Mouse (Mus musculus): ENCODE measurements around the gene Znfx1.
"Not testable (repeated sequence)": the region's sequence is repeated elsewhere in the genome, so short reads cannot be mapped to it uniquely, and the experiment has no call there.

Znfx1 gene

DNA sequence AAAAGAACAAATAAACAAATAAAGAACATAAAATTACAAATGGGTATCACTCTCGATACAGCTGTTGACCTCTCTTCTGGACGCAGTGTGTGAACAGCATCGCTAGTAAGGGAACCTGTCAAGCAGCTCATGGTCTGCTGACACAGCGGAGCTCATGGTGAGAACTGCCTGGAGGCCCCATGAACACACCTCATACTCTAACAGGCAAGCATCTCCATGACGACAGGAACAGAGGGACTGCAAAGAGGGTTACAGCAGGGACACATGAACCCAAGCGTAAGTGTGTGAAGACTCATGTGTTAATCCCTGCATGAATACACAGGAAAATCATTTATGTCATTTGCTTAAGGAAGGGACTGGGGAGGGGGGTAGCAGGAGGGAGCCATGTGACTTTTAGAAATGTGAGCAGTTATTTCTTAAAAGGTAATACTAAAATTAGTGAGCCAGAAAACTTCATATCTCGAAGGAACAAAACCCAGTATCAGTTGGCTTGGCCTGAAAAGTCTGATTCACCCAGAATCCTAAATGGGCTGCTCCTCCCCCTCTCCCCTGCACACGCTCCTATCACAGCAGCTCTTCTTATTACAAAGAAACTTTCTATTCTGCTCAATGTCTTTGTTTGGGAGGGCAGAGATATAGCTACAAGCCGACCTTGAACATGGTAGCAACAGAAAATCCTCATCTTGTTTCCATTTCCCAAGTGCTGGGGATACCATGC is 9.5 kb downstream of the Znfx1 start:
- no peak for DNase-seq (ENCODE audit: low read depth, low spot score)

DNA sequence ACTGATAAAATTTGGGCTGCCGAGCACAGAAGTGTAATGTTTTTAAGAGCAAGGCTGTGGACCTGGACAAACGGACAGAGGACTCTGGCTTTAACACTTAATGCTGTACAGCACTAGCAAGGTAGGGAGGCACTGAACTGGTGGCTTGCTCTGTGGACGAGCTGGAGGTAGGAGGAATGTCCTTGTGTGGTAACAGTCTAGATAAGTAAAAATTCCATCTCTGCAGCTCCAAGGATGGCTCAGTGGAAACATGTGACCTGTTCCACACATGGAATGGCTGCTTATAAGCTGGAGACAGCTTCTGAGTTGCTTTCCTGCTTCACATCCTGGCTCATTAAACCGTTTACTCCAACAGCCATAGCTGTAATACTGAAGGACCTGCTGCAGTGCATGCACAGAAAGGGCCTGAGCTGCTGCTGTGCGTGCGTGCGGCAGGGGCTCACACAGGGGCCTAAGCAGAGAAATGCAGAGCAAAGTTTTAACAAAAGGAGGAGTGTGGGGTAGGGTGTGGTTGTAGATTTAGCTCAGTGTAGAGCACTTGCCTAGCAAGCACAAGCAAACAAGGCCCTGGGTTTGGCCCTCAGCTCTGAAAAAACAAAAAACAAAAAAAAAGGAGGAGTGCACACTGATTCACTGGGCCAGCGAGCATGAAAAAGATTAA is 14.0 kb downstream of the Znfx1 start:
- no peak for DNase-seq (ENCODE audit: low read depth, low spot score)

GRCm38 (mm10) chr2:167048223-167048622 is 14.6 kb downstream of the Znfx1 start:
- DNase-seq (ENCODE audit: low read depth, low spot score), result no peak

- peak; percentile 78 for DNase-seq (ENCODE audit: low read depth, low spot score)
Observed at GRCm38 (mm10) chr2:167043400-167044121, 19.3 kb downstream of the Znfx1 start.

DNA sequence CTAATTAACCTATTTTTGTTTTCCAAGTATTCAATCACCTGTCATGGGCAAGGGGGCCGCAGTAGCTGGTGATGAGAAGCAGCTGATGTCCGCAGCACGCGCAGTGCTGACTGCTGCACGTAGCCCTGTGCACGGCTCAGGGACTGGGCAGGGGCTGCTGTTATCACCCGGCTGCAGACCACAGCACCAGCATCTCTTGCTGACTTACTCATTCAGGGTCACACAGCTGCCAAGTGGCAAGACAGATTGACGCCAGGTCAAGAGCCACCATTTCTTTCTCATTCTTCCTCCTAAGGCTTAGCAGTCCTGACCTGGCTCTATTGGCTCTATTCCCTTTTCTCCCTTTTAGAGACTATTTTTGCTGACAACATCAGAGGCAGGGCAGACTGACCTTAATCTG is 23.4 kb downstream of the Znfx1 start:
- DNase-seq (ENCODE audit: low read depth, low spot score), result no peak

DNA sequence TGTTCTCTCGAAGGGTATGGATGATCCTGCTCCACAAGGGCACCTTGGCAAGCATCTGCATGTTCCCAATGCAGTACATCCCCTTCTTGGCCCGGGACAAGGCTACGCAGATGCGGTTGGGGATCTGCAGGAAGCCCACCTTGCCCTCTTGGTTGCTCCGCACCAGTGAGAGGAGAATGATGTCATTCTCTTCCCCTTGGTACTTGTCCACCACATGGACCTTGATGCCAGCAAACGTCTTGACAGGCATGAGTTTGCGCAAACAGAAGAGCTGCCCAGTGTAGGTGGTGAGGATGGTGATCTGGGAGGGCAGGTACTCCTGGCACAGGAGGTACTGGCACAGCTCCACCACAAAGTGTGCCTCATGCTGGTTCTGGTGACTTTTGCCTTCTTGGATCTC is 24.1 kb downstream of the Znfx1 start:
- no peak for DNase-seq (ENCODE audit: low read depth, low spot score)

DNA sequence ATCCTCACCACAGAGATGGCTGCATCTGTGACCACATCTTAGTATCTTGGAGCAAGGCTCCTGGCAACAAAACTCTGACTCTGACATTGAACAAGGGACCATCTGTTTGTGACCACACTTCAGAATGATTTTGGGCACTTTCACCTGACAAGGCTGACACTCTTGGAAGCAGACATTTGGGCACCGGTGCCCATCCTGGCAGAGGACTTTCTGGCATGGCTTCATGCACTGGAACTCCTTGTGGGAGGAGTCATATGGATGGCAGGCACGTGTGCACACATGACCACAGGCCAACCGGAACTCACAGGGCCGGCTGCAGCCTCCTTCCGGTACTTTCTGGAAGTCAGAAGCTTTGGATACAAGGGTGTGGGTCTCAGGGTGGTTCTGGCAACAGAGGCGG is 24.5 kb downstream of the Znfx1 start:
- no peak for DNase-seq (ENCODE audit: low read depth, low spot score)

DNA sequence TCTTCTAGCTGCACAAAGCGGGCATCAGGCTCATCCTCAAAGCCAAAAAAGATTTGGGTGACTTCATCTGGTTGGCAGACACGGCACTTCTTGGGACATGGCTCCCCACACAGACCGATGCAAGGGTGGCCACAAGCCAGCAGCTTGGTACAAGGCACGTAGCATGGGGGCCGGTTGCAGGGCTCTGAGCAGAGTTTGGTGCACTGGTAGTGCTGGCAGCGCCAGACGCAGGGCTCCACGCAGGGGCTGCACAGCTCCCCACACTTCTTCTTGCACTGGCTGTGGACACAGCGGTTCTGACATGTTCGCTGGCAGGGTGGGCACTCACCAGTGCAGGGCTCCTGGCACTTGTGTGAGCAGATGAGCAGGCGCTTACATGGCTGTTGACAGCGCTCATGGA is 25.1 kb downstream of the Znfx1 start:
- no peak for DNase-seq (ENCODE audit: low read depth, low spot score)

DNA sequence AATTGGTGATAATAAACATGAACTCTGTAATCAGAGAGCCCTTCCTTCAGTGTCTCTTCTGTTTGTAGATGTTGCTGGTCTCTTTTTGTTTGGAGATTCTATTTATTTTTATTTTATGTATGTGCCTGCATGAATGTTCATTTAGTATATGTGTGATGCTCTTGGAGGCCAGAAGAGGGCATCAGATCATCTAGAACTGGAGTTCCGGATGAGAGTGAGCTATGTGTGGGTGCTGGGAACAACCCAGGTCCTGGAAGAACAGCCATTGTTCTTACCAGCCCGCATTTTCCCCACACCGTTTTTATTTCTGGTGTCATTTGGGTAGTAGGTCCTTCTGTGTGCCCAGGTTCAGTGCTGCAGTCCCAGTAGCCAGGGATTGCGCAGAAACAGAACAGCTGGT is 32.3 kb downstream of the Znfx1 start:
- DNase-seq (ENCODE audit: low read depth, low spot score), result no peak

DNA sequence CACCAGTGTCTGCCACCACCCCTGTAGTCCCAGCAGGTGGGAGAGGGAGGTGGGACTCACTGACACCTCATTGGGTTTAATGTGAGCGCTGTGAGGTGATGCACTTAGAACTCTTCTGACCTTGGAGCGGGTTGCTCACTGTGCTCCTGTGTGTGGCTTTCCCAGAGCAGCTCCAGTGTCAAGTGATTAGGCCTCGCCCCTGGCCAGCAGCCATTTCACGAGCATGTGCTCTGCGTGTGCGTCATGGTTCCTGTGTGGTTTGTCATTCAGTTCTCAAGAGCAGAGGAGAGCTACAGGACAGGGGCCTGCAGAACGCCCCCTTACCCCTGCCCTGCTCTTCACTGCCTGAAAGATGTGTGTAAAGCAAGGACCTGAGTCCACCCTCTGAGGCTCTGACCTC is 34.3 kb downstream of the Znfx1 start:
- DNase-seq (ENCODE audit: low read depth, low spot score), result no peak

DNA sequence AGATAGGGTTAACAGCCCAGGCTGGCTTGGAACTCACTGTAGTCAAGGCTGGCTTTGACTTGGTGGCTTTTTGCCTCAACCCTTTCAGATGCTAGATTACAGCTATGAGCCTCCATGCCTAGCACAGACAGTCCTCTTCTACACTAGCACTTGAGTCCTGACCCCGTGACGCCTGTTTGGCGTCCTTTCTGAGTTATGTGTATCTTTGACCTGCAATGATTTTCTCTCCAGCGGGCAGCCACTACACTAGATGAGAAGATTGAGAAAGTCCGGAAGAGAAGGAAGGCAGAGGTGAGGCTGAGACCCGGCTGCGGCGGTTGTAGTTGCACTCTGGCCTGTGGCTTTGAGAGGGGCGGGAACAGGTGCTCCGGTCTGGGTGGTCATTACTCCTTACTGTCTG is 43.4 kb downstream of the Znfx1 start:
- DNase-seq (ENCODE audit: low read depth, low spot score), result no peak

- DNase-seq (ENCODE audit: low read depth, low spot score), result no peak
Observed at GRCm38 (mm10) chr2:167015382-167015718, 47.5 kb downstream of the Znfx1 start.

GRCm38 (mm10) chr2:167014702-167015381 is 48.0 kb downstream of the Znfx1 start, which contains the start of gene Ddx27:
Ddx27 (plus strand) TSS chr2:167015193.
- peak; percentile 79 for DNase-seq (ENCODE audit: low read depth, low spot score)

- DNase-seq (ENCODE audit: low read depth, low spot score), result no peak
Observed at GRCm38 (mm10) chr2:167010546-167010945, 52.3 kb downstream of the Znfx1 start.

DNA sequence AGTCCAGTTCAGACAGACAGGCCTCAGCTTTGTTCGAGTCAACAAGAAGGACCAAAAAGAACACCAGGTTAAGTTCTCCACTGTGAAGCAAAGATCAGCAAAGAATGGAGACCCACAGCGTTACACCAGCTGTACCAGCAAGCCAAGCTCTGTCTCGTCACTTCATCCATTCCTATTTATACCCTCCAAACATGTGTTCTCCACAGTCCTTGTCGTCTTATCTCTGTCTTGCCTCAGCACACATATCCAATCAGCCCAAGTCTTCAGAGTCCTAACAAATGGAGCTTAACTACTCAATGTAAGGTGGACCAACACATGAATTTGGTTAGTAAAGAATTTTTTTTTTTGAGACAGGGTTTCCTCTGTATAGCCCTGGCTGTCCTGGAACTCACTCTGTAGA is 53.3 kb downstream of the Znfx1 start:
- no peak for DNase-seq (ENCODE audit: low read depth, low spot score)

GRCm38 (mm10) chr2:167007565-167007964 is 55.2 kb downstream of the Znfx1 start:
- DNase-seq (ENCODE audit: low read depth, low spot score), result not testable (repeated sequence)

DNA sequence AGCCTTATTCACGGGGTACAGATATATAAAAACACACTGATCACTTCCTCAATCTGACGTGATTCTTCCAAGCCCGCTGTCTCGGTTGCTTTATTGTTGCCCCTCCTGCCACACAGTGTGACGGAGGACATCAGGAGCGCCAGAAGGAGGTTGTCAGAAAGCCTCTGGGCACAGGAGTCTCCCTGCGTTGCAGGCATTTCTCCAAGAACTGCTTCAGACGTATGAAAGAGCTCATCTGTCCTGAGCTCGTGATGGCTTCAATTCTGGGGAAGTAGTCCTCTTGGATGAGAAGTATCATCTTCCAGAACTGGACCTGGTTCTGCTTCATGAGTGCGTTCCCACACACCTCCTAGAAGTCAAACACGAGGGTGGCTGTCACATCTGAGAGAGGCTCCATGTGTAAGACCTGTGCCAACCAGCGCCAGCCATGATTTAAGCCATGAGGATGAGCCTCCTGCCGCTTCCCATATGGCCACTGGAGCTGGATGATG is 55.8 kb downstream of the Znfx1 start:
- no peak for DNase-seq (ENCODE audit: low read depth, low spot score)

- no peak for DNase-seq (ENCODE audit: low read depth, low spot score)
Observed at GRCm38 (mm10) chr2:167006355-167006754, 56.5 kb downstream of the Znfx1 start.

DNA sequence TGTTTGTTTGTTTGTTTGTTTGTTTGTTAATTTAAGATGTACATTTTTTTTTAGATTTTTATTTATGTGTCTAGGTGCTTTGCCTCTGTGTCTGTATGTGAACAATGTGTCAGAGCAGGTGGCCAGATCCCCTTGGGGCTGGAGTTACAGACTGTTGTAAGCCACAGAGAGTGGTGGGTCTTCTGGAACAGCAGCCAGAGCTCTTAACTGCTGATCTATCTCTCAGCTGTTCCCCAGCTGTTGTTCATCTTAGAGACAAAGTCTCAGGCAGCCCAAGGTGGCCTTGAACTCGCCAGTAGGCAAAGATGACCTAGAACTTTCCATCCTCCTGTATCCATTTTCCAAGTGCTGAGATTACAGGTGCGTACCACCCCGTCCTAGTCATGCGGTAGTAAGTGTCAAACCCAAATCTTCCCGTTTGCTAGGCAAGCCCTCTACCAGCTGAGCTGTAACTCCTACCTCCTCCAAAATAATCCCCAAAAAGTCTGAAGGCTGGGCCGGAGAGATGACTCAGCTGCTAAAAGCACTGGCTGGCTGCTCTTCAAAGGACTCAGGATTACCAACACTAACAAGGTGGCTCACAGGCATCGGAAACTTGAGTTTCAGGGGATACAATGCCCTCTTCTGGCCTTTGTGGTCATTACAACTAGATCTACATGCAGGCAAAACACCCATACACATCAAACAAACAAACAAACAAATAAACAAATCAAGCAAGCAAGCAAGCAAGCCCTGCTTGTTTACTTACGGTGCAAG is 58.5 kb downstream of the Znfx1 start:
- peak; percentile 59 for DNase-seq (ENCODE audit: low read depth, low spot score)

GRCm38 (mm10) chr2:167001486-167001885 is 61.3 kb downstream of the Znfx1 start:
- DNase-seq (ENCODE audit: low read depth, low spot score), result no peak

DNA sequence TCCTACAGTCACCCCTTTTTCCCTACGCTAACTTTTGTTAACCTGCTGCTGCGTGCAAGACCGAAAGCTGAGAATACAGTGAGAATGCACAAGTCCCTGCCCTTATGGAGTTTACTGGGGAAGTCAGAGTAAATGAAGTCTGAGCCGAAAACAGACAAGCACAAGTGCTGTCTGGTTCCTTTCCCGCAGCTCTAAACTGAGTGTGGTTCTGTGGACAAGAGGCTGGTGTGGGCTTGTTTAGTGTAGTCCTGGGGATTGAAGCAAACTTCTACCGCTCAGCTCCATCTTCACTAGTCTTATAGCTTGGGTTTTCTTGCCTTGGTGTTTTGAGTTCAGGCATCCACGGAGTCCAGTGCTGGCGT is 66.3 kb downstream of the Znfx1 start:
- DNase-seq (ENCODE audit: low read depth, low spot score), result no peak
